Mouse (Mus musculus): ENCODE results near the gene Ttc19. TPM values are rescaled to one million over a fixed set of nuclear protein-coding genes. Genes with fewer than 3 reads are reported as not detected.

Ttc19 gene
- 10 to 100 TPM; 36.5 to 38.2 TPM for total RNA-seq (2021)
- long read RNA-seq, experiment 1, transcript Ttc19-201 (10 exons, 3,410 nt): major isoform, 59 of 75 reads
- long read RNA-seq, experiment 1, partial matches to known transcripts: 7 of 75 reads
- long read RNA-seq, experiment 1, other reads (novel, unspliced or antisense): 6 of 75 reads
- long read RNA-seq, experiment 2, transcript Ttc19-201 (10 exons, 3,410 nt): major isoform, 62 of 80 reads
- long read RNA-seq, experiment 2, partial matches to known transcripts: 7 of 80 reads
- long read RNA-seq, experiment 2, other reads (novel, unspliced or antisense): 9 of 80 reads

DNA sequence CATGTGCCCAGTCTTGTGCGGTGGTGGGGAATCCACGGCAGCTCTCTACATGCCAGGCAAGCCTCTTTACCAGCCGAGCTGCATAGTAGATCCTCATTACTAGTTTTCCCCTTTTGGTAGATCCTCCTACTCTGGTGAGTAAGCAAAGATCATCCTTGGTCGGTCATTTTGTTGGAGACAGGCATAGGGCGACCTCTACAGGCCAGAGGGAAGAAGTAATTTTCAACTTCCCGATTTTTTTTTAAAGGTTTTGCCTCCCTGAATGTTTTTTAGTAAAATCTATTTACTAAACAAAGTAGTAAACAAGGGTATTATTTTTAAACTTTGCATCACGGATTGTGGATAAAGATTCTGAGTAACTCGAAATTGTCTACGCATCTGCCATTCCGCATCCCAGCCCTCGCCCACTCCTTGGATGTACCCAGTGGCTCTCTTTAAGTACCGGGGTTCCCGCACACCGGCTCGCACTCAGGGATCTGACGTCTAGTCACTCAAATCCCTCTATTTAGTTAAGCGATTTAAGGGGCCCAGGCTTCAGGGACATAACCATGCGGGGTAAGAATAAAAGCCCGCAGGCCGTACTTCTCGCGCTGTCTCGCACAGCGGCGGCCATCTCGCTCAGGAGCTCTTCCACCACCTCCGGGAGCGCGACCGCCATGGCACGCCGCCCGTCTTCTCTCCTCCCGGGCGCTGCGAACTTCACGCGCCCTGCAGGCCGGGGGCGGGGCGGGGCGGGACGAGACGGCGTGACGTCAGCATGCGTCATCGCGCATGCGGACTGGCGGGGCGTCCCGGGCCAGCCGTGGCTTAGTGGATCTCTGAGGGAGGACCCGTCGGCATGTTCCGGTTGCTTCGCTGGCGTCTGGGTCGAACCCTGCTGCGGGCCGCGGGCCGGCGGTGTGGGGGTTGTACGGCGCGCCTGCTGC is at the start of gene Ttc19, which contains the start of gene Zswim7:
Ttc19 (plus strand) TSS at position 799 of the 926 bp plus-strand sequence.
Zswim7 (minus strand) TSS at position 701 of the 926 bp plus-strand sequence.
- DNase-seq: peak; percentile 96
- intact Hi-C loops (cut with DNase I): loop anchor here (1.0 to 5.0 kb wide), 3 partner anchors 154 to 354 kb away; no protein-coding TSS in a partner anchor

DNA sequence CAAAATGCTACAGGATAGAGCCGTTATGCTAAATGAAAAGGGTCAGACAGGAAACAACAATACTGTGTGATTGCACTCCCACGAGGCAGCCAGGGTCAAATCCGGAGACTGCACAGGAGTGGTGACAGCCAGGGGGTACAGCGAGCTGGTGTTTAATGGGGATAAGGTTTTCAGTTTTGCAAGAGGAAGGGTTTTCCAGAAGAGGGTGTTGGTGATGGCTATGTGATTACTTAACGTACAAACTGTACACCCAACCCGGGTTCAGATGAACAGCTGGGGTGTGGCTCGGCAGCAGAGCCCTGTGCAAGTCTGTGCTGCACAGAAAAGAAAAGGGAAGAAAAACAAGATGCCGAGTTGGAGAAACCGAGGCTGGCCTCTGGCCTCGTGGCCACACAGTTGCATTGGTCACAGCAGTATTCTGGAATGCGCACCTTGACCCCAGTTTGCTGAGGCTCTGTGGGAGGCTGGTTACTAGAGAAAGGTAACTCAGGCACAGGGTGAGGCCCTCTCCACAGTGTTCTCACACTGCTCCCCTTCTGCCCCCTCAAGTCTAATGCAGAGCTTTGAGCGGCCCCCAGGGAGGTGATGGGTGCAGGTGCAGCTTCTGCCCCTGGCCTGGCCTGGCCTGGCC is 40.5 kb upstream of the Ttc19 start:
- intact Hi-C loops (cut with DNase I): no loop called here
- no peak for DNase-seq

DNA sequence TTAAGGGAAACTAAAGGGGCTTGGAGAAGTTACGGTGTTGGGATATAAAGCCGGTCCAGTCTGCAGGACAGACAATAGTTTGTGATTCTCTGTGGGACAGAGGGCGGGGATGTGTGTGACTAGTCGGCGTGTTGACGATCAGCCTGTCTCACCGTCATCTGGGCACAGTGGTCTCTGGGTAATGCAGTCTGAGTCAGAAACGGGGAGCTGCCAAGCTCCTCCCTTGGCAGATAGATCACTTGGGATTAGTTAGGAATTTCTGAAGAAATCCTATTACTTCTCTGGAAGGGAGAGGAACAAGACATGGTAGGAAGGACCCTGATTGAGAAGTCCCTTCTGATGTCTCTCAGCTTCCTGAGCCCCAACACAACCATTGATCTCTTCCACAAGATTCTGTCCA is 37.4 kb upstream of the Ttc19 start:
- intact Hi-C loops (cut with DNase I): no loop called here

DNA sequence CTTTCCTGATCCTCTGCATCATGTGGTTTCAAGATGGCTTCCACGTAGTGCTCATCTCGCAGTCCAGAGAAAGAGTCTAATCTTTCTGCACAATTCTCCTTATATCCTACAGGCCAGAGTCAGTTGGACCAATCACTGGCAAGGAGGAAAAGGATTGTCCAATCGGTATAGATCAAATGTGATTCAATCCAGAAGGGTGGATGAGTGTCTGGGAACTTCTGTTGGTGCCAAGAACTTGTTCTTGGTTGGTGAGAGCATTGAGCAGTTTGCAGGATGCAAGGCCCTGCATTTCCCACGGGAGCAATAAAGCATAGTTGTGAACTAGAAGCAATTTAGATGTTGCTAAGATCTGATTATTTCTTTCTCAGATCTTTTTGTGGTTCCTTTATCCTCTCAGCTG is 36.8 kb upstream of the Ttc19 start:
- intact Hi-C loops (cut with DNase I): no loop called here
- DNase-seq: no peak

More for the DNA sequence above, 37.4 kb upstream of the Ttc19 start:
- no peak for DNase-seq

DNA sequence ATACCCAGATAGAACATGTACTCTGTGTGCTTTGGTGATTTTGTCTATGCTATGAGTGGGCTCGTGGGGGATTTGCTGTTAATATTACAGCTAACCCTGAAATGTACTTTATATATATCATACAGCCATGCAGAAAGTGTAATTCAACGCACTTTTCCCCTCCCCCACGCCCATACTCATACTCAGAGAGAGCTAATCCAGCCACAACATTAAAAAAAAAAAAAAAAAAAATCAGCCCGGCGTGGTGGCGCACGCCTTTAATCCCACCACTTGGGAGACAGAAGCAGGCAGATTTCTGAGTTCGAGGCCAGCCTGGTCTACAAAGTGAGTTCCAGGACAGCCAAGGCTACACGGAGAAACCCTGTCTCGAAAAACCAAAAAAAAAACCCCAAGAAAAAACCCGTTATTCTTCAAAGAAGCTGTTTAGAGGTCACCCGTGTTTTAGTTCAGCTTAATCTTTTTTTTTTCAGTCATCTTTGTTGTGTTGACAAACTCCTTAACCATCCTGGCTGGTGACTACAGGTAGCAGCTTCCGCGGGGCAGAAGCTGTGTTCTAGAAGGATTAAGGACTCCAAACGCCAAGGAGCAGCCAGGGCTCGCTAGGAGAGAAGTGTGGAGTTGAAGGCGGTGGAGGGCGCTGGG is 33.4 kb upstream of the Ttc19 start:
- no peak for DNase-seq
- intact Hi-C loops (cut with DNase I): no loop called here

DNA sequence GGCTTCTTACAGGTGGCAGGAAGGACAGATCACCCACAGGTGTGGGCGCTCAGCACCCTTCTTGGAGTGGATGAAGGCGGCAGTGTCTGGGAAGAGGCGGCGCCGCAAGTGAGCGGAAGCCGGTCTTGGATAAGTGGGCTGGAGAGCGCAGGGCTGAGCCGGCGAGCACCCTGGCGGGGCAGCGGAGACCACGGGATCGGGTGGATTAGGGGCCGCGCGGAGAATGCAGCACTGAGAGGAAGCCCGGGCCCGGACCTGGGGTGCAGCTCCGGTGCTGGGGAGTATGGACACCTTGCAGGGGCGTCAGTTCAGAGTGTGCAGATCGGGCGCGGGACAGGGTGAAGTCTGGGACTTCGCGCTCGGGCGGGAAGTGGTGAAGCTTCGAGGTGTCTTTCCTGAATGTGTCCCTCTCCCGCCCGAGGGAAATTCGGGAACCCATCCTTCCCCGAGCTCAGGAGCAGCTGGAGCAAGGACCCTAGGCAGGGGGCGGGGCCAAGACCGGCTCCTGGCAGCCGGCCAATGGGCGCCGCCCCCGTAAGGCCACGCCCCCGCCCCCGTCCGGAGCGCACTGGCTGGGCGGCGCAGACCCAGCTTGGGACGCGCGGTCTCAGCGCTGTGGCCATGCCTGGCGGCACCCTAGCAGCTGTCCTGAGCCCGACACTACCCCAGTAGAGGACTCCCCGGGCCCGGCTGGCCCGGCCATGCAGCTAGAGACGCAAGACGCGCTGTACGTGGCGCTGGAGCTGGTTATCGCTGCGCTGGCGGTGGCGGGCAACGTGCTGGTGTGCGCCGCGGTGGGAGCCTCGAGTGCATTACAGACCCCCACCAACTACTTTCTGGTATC is 32.6 kb upstream of the Ttc19 start, which contains the start of gene Adora2b:
Adora2b (plus strand) TSS at position 584 of the 844 bp plus-strand sequence.
- intact Hi-C loops (cut with DNase I): no loop called here
- DNase-seq: peak; percentile 78 to 80

DNA sequence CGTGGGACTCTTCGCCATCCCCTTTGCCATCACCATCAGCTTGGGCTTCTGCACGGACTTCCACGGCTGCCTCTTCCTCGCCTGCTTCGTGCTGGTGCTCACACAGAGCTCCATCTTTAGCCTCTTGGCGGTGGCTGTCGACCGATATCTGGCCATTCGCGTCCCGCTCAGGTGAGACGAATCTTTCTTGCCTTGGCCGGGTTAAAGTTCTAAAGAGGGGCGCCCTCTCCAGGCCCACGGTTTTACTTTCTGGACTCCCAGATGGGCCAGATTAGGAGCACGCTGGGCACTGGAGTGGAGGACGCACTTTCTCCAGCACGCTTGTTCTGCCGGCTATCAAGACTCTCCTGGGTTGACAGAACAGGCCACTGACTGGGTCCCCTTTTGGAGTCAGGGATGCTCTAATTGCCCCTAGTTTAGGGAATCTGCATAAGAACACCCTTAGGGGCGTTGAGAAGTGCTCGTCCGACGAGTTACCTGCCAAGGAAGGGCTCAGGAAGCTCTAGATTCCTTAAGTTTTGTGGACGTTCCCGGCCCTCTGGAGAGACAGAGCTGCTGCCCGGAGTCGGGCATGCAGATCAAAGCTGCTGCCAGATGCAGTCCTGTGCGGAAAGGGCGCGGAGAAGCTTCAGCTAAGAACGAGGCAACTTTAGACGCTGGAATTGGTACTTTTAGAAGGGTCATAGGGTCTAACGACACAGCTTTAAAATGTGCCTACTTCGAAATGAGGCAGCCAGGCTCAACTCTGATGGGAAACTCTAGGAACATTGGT is 31.8 kb upstream of the Ttc19 start:
- intact Hi-C loops (cut with DNase I): no loop called here

DNA sequence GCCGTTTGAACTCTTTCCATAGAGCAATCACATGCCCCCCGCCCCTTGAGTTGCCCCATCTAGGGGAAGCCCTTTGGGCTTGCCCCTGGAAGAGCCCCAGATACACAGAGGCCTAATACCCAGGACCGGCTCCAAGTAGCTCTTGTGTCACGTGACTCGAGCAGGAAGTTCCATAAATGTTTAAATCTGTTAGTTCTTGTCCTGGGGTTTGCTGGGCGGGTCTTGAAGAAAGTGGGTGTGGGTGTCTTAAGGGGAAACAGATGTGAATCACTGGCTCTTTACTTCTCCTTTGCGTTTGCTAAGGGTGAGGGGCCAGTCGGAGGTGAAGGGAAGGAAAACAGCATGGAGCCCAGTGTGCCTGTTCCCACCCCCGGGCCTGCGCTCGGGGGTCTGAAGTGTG is 30.2 kb upstream of the Ttc19 start:
- intact Hi-C loops (cut with DNase I): no loop called here
- DNase-seq: no peak

More for the DNA sequence above, 31.8 kb upstream of the Ttc19 start:
- DNase-seq: peak; percentile 20 to 29

DNA sequence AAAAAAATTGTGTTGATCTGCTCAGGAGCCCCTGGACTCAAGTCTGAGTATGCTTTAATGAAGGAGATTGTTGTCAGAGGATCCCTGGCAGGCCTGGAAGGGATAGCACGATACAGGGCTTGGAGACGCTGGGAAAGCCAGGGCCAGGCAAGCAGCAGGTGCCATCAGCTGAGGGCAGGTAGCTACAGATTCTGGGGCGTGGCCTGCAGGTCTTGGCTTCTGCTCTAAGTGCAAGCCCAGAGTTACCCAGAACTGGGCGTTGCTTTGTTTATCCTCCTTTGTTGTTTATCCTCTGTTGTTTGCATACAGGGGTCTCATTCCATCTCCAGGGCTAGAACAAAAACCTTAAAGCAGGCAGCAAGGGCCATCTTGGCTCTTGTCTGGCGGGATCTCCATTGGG is 27.9 kb upstream of the Ttc19 start:
- intact Hi-C loops (cut with DNase I): no loop called here
- no peak for DNase-seq

DNA sequence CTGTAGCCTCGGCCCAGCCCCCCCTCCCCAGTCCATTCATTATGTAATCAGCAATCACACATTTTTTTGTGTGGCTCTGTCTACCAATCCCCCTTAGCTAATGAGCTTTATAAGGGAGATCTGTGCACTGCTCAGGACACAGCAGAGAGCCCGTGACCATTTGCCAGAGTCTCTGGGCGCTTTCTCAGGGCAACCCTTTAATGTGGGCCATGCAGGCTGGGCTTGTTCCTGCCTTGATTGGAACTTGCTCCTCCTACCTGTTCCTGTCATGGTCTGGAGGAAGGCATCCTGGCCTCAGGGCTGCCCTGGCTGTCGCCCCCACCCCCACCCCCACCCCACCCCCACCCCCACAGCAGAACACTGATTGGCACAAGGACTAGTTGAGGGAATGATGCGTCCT is 22.1 kb upstream of the Ttc19 start:
- intact Hi-C loops (cut with DNase I): no loop called here

DNA sequence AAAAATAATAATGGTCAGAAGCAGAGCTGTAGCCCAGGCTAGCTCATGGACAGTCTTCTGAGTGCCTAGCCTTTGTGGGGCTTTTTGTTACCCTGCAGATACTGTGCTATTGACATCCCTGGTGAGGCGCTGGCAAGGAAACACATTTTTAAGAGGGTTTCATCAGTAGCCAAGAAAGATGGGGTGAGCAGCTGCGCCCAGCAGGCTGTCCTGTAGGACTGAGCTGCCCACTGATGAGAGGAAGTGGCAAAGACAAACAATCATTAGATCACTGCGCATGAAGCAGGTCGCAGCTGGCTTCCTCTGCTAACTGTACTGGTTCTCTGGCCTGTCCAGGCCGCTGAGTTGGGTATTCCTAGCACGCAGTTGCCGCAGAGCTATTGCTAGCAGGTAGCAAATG is 17.7 kb upstream of the Ttc19 start:
- DNase-seq: no peak
- intact Hi-C loops (cut with DNase I): no loop called here

More for the DNA sequence above, 22.1 kb upstream of the Ttc19 start:
- DNase-seq: no peak

DNA sequence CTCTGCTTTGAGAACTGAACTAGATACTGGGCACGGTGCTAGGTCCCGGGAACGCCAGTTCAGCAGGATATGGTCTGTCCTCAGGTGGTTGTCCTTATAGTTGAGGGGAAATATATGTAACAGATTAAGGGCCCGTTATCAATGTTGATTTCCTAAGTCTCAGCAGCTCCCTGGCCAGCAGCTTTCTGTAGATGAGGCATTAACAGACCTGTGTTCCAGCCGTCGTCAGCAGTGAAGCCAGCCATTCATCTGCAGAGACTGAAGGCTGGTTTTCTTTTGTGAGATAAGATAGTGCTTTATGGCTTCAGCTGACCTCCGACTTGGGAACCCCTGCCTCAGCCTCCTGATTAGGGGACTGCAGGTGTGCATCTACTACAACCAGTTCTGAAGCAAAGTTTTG is 17.3 kb upstream of the Ttc19 start:
- intact Hi-C loops (cut with DNase I): no loop called here
- no peak for DNase-seq

DNA sequence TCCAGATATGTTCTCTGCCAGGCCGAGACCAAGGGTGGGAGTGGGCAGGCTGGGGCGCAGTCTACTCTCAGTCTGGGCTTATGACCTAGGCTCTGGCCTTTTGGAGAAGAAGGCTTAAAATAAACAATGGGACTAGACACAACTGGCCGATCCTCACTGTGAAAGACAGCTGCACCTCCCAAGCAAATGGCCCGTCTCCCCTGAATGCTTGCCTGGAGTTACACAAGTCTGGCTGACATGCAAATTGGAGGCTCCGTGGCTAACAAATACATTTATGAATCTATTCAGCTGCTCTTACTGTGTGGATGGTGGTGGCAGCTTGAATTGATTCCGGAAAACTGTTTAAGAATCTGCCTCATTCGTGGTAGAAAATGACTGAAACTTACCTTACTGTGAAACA is 15.6 kb upstream of the Ttc19 start:
- DNase-seq: no peak
- intact Hi-C loops (cut with DNase I): no loop called here

DNA sequence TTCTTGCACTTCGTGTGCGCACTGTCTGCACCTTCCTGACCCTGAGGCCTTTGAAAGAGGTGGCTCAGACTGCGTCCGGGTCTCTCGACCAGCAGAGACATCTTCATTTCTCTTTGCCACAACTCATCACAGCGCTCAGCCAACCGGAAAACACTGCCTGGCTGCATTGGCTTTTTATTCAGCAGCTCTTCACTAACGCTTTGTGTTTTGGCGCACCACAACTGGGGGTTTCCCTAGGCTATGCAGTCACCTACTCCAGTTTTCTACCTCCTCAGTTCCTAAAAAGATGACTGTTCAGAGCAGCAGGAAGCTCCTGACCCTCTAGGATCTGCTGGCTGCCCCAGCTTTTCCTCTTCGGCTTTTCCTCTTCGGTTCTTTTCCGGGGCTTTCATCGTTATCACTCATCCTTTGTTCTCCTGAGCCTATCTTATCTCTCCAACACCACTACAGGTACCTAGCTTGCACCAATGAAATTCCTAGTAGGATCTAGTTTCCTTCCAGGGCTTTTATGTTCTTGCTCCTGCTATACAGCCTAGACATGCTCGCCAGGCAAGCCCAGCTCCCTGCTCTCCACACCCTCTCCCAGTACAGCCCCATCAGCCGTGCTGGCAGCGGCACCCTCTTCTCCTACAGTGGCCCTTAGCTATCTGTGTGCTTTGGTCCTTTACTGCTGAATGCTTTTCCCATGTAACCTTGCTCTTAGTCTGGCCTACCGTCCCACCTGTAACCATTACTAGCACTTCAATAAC is 14.6 kb upstream of the Ttc19 start:
- intact Hi-C loops (cut with DNase I): no loop called here
- no peak for DNase-seq

DNA sequence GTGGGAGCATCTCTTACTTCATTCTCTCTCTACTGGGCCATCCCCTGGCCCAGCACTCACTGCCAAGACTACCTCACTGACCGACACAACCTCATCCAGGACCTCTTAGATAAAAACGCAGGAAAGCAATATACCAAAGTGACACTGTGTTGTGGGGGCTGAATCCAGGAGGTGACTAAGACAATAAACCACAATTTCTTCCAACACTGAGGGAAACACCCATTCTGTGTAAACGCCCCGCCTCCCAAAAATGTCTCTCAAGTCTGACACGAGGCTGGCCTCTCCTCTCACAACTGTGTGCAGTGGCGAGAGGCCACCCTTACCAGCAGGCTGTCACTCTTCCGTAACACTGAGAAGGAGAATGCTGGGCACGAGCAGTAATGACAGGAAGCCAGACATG is 12.9 kb upstream of the Ttc19 start:
- intact Hi-C loops (cut with DNase I): no loop called here
- no peak for DNase-seq

DNA sequence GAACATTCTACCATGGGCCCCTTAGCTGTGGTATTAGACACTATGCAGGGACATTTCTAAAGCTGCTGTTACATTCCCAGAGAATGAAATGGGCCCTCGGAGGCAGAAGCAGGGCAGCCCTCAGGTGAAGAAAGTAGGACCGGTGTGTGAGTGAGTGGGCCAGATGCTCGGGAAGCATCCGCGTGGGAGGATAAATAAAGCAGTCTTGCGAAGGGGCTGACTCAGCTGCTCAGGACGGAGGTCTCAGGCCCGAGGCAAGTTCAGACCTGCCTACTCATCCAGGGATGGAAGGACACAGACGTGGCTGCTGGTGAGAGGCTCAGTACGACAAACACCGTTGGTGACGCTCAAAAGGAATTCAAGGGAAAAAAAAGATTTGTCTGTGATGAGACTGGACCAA is 12.2 kb upstream of the Ttc19 start:
- intact Hi-C loops (cut with DNase I): no loop called here
- DNase-seq: no peak

DNA sequence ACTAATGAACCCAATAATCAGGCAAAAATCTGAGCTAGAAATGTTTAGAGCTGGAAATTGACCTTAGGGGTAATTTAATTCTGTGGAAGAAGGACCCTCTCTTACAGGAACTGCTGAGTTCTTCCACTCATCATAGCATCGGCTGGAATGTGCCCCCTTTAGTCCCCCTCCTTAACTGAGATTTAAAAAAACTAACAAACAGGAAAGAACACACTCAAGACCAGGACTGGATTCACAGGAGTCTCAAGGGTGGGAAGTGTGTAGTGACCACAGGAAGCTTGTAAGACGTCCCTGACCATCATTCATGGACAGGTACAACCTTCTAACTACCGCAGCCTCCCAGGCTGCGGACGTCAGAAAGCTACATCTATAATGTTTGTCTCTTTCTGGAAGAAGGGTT is 10.4 kb upstream of the Ttc19 start:
- intact Hi-C loops (cut with DNase I): no loop called here
- DNase-seq: no peak

DNA sequence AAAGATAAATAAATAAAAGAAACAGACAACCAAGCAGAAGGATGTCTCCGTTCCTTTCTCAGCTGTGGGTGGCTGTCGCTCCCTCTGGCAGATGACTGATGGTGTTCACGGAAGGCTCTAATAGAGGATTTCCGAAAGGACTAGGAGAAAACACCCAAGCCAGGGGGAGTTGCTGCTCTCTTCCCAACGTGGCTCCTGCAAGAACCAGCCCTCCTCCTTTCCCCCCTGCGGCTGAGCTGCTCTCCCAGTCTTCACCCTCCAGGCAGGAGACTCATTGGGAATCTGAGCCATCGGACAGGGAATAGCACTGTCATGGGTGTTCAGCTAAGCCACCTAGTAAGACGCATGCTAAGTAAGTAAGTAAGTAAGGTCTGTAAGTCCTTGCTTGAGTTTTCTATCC is 4.2 kb upstream of the Ttc19 start:
- DNase-seq: no peak
- intact Hi-C loops (cut with DNase I): no loop called here
